Mouse (Mus musculus) retina, adult 2 months (tissue): ENCODE data around the gene Fam222b.
"Not testable (repeated sequence)": the region's sequence is repeated elsewhere in the genome, so short reads cannot be mapped to it uniquely, and the experiment has no call there.

ENCODE experiments used
- DNase-seq: peaks from one replicate; pipeline ENCODE4 v3.0.0-alpha.2; 2012; ENCODE audit warnings: low read depth, low spot score

The Fam222b gene

DNA sequence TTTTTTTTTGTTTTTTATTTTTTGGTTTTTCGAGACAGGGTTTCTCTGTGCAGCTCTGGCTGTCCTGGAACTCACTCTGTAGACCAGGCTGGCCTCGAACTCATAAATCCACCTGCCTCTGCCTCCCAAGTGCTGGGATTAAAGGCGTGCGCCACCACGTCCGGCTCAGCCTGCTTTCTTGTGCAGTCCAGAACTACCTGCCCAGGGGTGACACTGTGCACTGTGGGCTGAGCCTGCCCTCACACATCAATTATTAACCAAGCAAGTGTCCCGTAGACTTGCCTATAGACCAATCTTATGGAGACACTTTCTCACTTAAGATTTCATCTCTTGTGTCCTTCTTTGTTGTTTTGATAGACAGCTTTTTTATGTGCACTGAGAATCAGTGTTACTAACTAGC, 40.9 kb downstream of the Fam222b start:
- DNase-seq: not testable (repeated sequence)

GRCm38 (mm10) chr11:78136132-78136531, 41.7 kb downstream of the Fam222b start:
- DNase-seq: no peak

DNA sequence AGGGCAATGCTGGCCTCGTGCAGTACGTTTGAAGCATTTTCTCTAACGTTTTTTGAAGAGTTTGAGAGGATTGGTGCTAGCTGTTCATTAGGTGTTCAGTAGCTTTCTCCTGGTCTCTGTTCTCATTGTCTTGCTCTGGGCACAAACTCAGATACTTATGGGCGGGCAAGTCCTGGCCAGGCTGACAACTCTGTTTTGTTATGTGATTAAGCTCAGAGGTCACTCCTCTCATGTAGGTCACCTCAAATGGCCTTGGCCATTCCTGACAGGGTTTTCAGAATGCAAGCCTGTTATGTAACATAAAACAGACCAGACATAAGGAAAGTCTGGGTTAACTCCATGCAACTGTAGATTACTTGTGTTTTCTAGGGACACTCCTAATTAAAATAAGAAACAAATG, 43.1 kb downstream of the Fam222b start:
- no peak for DNase-seq

DNA sequence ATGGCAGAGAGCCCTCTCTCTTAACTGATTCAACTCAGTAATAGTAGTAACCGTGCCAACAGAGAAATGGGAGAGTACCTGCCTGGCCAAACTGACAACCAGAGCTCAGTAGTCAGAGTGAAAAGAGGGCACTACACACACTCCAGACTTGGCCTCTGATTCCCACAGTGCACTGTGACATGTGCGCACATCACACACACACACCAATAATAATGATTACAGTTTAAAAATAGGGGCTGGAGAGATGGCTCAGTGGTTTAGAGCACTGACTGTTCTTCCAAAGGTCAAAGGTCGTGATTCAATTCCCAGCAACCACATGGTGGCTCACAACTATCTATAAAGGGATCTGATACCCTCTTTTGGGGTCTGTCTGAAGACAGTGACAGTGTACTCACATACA, 43.6 kb downstream of the Fam222b start:
- DNase-seq: no peak

DNA sequence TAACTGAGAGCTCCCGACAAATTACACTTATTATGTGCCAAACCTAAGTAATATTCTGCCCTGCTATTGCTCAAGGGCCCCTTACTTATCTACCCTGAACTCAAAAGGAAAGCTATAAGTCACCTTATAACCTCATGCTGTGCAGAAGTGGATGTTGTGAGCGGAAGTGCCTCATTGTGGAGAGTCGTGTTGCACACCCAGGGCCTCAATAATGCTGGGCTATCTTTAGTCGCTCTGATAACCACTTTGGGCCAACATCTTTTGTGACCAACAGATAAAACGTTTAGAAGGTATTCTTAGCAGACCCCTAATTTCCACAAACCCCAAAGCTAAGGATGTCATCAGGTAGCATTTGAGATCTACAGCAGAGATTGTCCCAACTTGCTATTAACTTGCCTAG, 46.2 kb downstream of the Fam222b start:
- no peak for DNase-seq

DNA sequence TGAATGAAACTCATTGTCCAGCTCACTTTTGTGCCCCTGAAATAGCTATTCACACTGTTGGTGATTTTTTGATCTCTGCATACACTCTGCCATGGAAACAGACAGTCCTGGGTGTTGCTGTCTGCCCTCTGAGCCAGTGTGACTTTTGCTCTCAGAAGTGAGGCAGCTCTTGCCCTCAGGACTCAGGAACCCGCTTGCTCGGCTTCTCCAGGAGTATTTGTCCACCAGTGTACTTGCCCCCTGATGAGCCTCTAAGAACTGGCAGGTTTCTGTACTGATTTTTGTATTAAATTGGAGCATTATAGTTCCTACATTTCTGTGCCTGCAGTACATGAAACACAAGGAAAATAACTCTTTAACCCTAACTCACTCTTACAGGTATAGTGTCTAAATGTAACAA, 49.1 kb downstream of the Fam222b start:
- DNase-seq: no peak

- no peak for DNase-seq
These were observed 51.7 kb downstream of the Fam222b start for GRCm38 (mm10) chr11:78146168-78146567.

DNA sequence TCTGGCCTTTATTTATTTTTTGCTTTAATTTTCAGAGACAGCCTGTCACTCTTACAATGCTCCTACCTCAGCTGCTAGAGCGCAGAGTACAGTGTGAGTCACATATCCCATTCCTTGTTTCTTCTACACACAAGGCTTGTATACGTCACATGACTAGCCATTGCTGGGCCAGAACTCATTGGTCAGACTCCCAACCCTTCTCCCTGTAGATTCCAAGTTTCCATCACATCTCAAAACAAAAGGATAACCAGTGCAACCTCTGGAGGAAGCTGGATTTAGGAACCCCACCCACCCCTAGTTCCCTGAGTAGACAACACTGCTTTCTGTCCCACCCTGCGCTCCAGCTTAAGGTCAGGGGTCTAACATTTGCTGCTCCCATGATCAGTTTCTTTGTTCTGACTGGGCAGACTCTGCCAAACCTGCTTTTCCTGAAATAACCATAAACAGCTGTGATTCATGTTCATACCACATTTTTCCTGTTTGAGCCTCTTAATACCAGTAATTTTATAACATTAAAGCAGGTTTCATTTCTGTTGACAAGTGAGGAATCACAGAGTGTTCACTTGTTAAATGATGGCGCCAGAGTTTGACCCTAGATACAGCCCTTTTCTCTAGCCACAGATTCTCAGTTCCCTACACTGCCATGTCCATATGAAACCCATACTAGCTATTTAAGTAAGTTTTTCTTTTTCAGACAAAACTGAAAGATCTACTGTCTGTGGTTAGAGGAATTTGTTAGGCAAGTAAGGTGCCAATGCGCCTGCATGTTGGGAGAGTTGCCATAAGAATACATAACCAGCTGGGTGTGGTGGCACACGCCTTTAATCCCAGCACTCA, 52.5 kb downstream of the Fam222b start:
- no peak for DNase-seq

GRCm38 (mm10) chr11:78151161-78151560, 56.7 kb downstream of the Fam222b start:
- DNase-seq: no peak

- DNase-seq: no peak
These were observed 58.1 kb downstream of the Fam222b start for GRCm38 (mm10) chr11:78152299-78153231.

DNA sequence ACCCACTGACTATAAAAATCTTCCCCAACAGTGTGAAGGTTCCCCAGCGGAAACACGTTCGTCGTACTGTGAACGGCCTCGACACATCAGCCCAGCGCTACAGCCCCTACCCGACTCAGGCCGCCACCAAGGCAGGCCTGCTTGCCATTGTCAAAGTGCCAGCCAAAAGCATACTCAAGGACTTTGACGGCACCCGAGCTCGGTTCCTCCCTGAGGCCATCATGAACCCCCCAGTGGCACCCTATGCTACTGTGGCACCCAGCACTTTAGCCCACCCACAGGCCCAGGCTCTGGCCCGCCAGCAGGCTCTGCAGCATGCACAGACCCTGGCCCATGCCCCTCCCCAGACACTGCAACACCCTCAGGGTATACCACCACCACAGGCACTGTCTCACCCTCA, 59.3 kb downstream of the Fam222b start:
- no peak for DNase-seq

- DNase-seq: no peak
These were observed 61.2 kb downstream of the Fam222b start for GRCm38 (mm10) chr11:78155674-78156073.

- no peak for DNase-seq
These were observed 61.8 kb downstream of the Fam222b start for GRCm38 (mm10) chr11:78156156-78156699.

GRCm38 (mm10) chr11:78159096-78159495, 64.6 kb downstream of the Fam222b start:
- DNase-seq: peak; percentile 67

DNA sequence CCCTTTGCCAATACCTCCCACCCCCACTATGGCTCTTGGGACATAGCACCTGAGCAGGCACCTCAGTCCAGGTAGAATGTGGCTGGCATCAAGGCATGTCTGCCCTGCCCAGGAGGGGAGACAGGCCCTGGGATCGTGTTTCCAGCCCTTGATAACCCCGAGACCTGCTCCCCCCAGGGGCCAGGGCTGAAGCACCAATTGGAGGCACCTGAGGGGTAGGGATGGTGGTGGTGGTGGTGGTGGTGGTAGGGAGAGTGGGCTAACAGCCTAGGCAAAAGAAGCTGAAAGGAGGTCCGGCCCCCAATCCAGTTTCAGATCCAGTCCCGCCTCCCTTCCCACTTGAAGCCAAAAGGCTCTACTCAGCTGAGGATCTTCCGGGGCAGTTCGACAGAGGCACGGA, 65.1 kb downstream of the Fam222b start:
- no peak for DNase-seq

GRCm38 (mm10) chr11:78160171-78160570, 65.7 kb downstream of the Fam222b start:
- DNase-seq: no peak

DNA sequence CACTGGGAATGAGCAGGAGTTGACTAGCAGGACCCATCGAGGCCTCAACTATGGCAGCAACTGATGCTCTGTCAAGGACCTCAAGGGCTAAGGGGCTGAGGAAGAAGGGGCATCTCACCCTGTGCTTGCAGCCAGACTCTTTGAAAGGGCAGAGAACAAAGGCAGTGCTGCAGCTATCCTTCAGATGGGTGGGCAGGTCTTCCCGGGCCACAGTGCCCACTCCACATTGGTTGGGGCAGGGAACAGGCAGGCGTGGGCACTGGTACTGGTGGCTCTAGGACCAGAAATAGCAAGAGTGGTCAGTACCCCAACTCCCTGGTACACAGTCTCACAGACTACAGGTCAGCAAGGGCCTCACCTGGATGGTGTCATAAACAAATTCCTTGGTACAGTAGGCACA, 66.2 kb downstream of the Fam222b start:
- DNase-seq: no peak

DNA sequence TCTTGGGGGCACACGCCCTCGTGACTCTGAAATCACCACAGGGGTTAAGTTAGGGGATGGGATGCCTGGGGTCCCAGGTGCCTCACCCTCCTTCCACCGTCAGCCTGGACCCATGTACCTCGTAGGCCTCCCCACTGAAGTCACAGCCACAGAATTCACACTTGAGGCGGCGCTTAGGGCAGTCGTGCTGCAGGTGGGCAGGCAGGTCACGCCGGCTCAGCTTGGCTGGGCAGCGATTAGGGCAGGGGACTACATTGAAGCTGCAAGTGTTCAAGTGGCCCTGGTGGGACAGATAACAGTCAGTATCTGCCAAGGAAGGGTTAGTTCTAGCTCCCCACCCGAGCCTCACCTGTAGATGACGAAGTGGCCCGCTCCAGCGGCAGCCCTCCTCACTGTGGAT, 66.7 kb downstream of the Fam222b start:
- DNase-seq: no peak

DNA sequence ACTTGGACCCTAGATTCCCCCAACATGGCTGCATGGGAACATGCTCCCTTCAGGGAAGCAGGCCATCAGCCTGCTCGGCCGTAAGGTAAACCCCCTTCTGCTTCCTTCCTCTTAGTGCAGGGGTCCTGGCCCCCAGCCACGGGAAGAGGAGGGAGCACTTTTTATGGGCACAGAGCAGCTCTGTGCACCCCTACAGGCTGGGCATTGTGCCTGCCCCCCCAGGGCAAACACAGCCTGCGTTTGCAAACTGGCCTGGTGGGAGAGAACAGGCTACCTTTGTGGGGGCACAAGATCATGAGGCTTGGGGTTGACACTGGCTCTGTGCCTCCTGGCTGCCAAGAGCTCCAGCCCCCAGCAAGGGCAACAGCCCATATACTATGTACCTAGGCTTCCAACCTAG, 67.5 kb downstream of the Fam222b start:
- DNase-seq: no peak

- no peak for DNase-seq
These were observed 68.0 kb downstream of the Fam222b start for GRCm38 (mm10) chr11:78162504-78162903.

GRCm38 (mm10) chr11:78163045-78163444, 68.6 kb downstream of the Fam222b start:
- DNase-seq: no peak
